Comparison of ENCODE assay signal across 11 mouse cellular contexts in the genomic region with DNA sequence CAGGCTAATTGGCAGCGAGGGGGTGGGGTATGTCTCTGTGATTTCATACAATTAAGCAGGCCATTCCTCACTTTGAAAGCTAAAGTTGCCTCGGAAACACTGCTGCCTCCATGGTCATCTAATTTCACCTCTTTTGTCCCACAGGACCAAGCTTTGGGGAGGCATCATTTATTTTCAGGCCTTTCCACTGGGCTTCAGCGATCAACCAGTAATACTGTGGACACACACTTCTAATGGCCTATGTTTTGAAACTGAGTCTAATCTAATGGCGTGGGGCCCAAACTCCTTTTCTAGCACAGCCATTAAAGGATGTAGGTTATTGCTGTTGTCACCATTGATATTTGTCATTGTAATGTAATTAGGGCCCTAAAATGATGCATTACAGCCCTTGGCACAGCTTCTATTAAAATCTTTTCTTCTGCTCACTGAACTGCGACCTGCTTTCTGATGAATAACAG. TPM values are rescaled to one million over a fixed set of nuclear protein-coding genes. Genes with fewer than 3 reads are reported as not detected.
DNase-seq lines count a peak whose midpoint lies in the region; ATAC-seq and TF ChIP-seq lines count a peak whose summit lies in the region.
"Had no signal": no experiment of that assay in that cellular context is flagged by ENCODE, and none has a peak within 500 bp of the region (broad histone marks: within the 10 kb centered on the region; RNA-seq: fewer than 3 reads in every experiment).

No protein-coding gene starts in this region.

- H3K4me1 ChIP-seq in kidney, embryonic 14.5 days (ENCODE audit: control insufficient read depth, insufficient read depth, low read length) = peaks cover 8% of the 10 kb centered on the region; the same call in 1 of the 2 replicates
- no peaks in the 10 kb centered on the region; the same call in 1 of the 2 replicates for H3K4me1 ChIP-seq in kidney, adult 2 months (ENCODE audit: control insufficient read depth, insufficient read depth, low read length)
- H3K4me1 ChIP-seq in hindbrain, embryonic 14.5 days (replicated peaks; ENCODE audit: control insufficient read depth, insufficient read depth, low read length) = peaks cover 29% of the 10 kb centered on the region
- no peaks in the 10 kb centered on the region; the same call in 1 of the 2 replicates for H3K4me1 ChIP-seq in intestine, embryonic 16.5 days (ENCODE audit: control insufficient read depth, insufficient read depth, low read length)
- H3K4me1 ChIP-seq: limb, embryonic 15.5 days had no signal

- no peak for TF ChIP-seq POLR2A in kidney, adult 2 months (IDR thresholded peaks at IDR 0.05; ENCODE audit: low read depth, low read length)

- H3K4me2 ChIP-seq in kidney, embryonic 14.5 days (replicated peaks; ENCODE audit: low read depth, low read length) = no peak overlapping the region
- 0 out of 2 replicates have a peak overlapping the region, but pooled peaks have one; percentile 8 for H3K4me2 ChIP-seq in hindbrain, embryonic 14.5 days (replicated peaks)
- H3K4me2 ChIP-seq in intestine, embryonic 16.5 days (ENCODE audit: low read depth, low read length) = no peak overlapping the region
- H3K4me2 ChIP-seq: limb, embryonic 15.5 days had no signal

- H3K9ac ChIP-seq in kidney, embryonic 14.5 days (ENCODE audit: low read depth, low read length) = no peak overlapping the region
- no peak overlapping the region for H3K9ac ChIP-seq in hindbrain, embryonic 14.5 days
- no peak overlapping the region for H3K9ac ChIP-seq in intestine, embryonic 16.5 days (ENCODE audit: low read depth, low read length)
- H3K9ac ChIP-seq: limb, embryonic 15.5 days had no signal

- no peak overlapping the region for H3K27ac ChIP-seq in kidney, embryonic 14.5 days (ENCODE audit: low read depth, low read length)
- no peak overlapping the region for H3K27ac ChIP-seq in kidney, adult 2 months (ENCODE audit: insufficient read depth, low read depth, low read length)
- 0 out of 2 replicates have a peak overlapping the region, but pooled peaks have one; percentile 17 for H3K27ac ChIP-seq in hindbrain, embryonic 14.5 days
- no peak overlapping the region for H3K27ac ChIP-seq in intestine, embryonic 16.5 days (ENCODE audit: low read length)
- H3K27ac ChIP-seq: limb, embryonic 15.5 days had no signal

- no peak for TF ChIP-seq CTCF in kidney, adult 2 months (conservative IDR thresholded peaks at IDR 0.05; ENCODE audit: insufficient read depth, insufficient read length, low read depth, low read length)

- no peak for DNase-seq in kidney, adult 2 months
- peak; percentile 68 for DNase-seq in embryo, embryonic 9.5 days (ENCODE audit: extremely low spot score)
- peak; percentile 64 for DNase-seq in hindbrain, embryonic 14.5 days (ENCODE audit: low spot score)
- DNase-seq in neural tube, embryonic 10.5 days (ENCODE audit: extremely low spot score, low spot score) = peak; percentile 32
- DNase-seq in c-Kit-positive CD71-positive TER-119-positive erythroid progenitor cells, embryonic 14.5 days (ENCODE audit: low spot score) = no peak
- DNase-seq in left cerebral cortex, adult 11 months (ENCODE audit: low spot score) = no peak
- DNase-seq: B cell, adult 2 months; cerebellum, adult 11 months had no signal

- H3K9me3 ChIP-seq in kidney, embryonic 14.5 days (ENCODE audit: control insufficient read depth, low read length) = no peaks in the 10 kb centered on the region
- H3K9me3 ChIP-seq in hindbrain, embryonic 14.5 days (ENCODE audit: control insufficient read depth, low read length) = no peaks in the 10 kb centered on the region
- no peaks in the 10 kb centered on the region for H3K9me3 ChIP-seq in intestine, embryonic 16.5 days (ENCODE audit: control insufficient read depth, low read length)
- H3K9me3 ChIP-seq: limb, embryonic 15.5 days had no signal

- ATAC-seq in kidney, embryonic 14.5 days (ENCODE audit: low FRiP score, low TSS enrichment) = peak; percentile 32; the same call in 1 of the 2 replicates
- ATAC-seq in hindbrain, embryonic 14.5 days (ENCODE audit: low FRiP score) = peak; percentile 84
- no peak for ATAC-seq in intestine, embryonic 16.5 days

- WGBS in kidney, embryonic 14.5 days = 28% methylated on average over 5 of the region's 5 CpGs
- 72% methylated on average over 5 of the region's 5 CpGs for WGBS in kidney, adult 2 months
- 11% methylated on average over 5 of the region's 5 CpGs for WGBS in hindbrain, embryonic 14.5 days
- WGBS in intestine, embryonic 16.5 days = 66% methylated on average over 5 of the region's 5 CpGs

- H3K27me3 ChIP-seq in kidney, embryonic 14.5 days (ENCODE audit: control insufficient read depth, insufficient read depth, low read length) = no peaks in the 10 kb centered on the region
- H3K27me3 ChIP-seq in kidney, adult 2 months (replicated peaks; ENCODE audit: control insufficient read depth, insufficient read depth, low read length) = no peaks in the 10 kb centered on the region
- no peaks in the 10 kb centered on the region for H3K27me3 ChIP-seq in hindbrain, embryonic 14.5 days (ENCODE audit: control insufficient read depth, insufficient read depth, low read length)
- no peaks in the 10 kb centered on the region for H3K27me3 ChIP-seq in intestine, embryonic 16.5 days (replicated peaks; ENCODE audit: control insufficient read depth, insufficient read depth, low read length)
- H3K27me3 ChIP-seq: limb, embryonic 15.5 days had no signal

- H3K4me3 ChIP-seq in kidney, embryonic 14.5 days (ENCODE audit: low read length) = no peak overlapping the region
- H3K4me3 ChIP-seq in kidney, adult 2 months (ENCODE audit: insufficient read depth, low read depth, low read length) = no peak overlapping the region
- H3K4me3 ChIP-seq in hindbrain, embryonic 14.5 days (replicated peaks; ENCODE audit: low read length) = no peak overlapping the region
- H3K4me3 ChIP-seq in intestine, embryonic 16.5 days (ENCODE audit: low read length) = no peak overlapping the region
- H3K4me3 ChIP-seq: limb, embryonic 15.5 days had no signal

- no peaks in the 10 kb centered on the region for H3K36me3 ChIP-seq in kidney, embryonic 14.5 days (ENCODE audit: control insufficient read depth, insufficient read depth, low read length)
- no peaks in the 10 kb centered on the region for H3K36me3 ChIP-seq in kidney, adult 2 months (ENCODE audit: control insufficient read depth, insufficient read depth, low read length)
- peaks cover 7% of the 10 kb centered on the region; the same call in 1 of the 2 replicates for H3K36me3 ChIP-seq in hindbrain, embryonic 14.5 days (replicated peaks; ENCODE audit: control insufficient read depth, insufficient read depth)
- H3K36me3 ChIP-seq in intestine, embryonic 16.5 days (ENCODE audit: control insufficient read depth, insufficient read depth, low read length) = no peaks in the 10 kb centered on the region

RNA-seq across cellular contexts. Expression of gene Tle4, which starts 31.3 kb away (rescaled TPM):
- polyA plus RNA-seq in kidney, embryonic 14.5 days (2014; fragmentation: Nextera tagmentation; extraction: Ambion mirVana) = 16.5 and 20.7 TPM in 2 replicates
- 10.4 and 10.5 TPM in 2 replicates for polyA plus RNA-seq in kidney, adult 2 months (2012; rRNA removed)
- polyA plus RNA-seq in hindbrain, embryonic 14.5 days (2014; fragmentation: Nextera tagmentation; extraction: Ambion mirVana) = 25.4 and 26.8 TPM in 2 replicates
- polyA plus RNA-seq in intestine, embryonic 16.5 days (2015; fragmentation: Nextera tagmentation; extraction: Ambion mirVana) = 11.5 and 13.1 TPM in 2 replicates

Comparison
In these comparisons a context has a peak if more than half of its experiments do, and no peak if none do; other contexts are left out.
1. DNase-seq: peak in embryo, embryonic 9.5 days (single experiment), hindbrain, embryonic 14.5 days (single experiment) and neural tube, embryonic 10.5 days (single experiment); none in kidney, adult 2 months (single experiment), c-Kit-positive CD71-positive TER-119-positive erythroid progenitor cells, embryonic 14.5 days (single experiment) and left cerebral cortex, adult 11 months (single experiment).